Mouse (Mus musculus): Measurements from ENCODE around the gene Nacc1. TPM values are rescaled to one million over a fixed set of nuclear protein-coding genes. Genes with fewer than 3 reads are reported as not detected.

Gene Nacc1
- 10 to 100 TPM; 93.7 to 99.0 TPM for total RNA-seq (2021)
- long read RNA-seq, experiment 1, full-length matches to known transcripts, result 38 of 114 reads
- long read RNA-seq, experiment 1, partial matches to known transcripts, result 3 of 114 reads
- long read RNA-seq, experiment 1, other reads (novel, unspliced or antisense), result 73 of 114 reads
- long read RNA-seq, experiment 2, full-length matches to known transcripts, result 14 of 52 reads
- long read RNA-seq, experiment 2, partial matches to known transcripts, result 0 of 52 reads
- long read RNA-seq, experiment 2, other reads (novel, unspliced or antisense), result 38 of 52 reads

- peak; percentile 82 to 90 for DNase-seq (ENCODE audit: low spot score in 2 of 2)
Observed at GRCm38 (mm10) chr8:84687705-84688100, at the start of gene Nacc1. Gene Nacc1, minus strand, starts transcription at chr8:84687862.

- DNase-seq (ENCODE audit: low spot score in 2 of 2), result no peak
Observed at GRCm38 (mm10) chr8:84736521-84736920, 48.9 kb upstream of the Nacc1 start.

DNA sequence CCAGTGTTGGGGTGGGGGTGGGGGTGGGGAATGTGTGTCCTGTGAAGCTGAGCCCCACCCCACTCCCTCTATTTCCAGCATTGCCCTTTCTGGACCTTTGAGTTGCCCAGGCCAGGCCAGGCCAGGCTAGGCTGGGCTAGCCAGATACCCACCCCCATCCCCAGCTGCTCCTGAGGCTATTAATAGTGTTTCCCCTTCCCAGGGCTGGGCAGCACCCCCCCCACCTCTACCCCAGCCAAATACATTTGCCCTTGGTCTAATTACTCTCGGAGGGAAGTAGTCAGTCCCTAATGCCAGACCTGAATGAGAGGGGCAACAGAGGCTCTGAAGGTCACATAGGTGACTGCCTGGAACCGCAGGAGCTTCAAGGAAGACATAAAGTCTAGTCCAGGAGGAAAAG, 47.9 kb upstream of the Nacc1 start:
- DNase-seq (ENCODE audit: low spot score in 2 of 2), result no peak

GRCm38 (mm10) chr8:84734680-84735079, 47.0 kb upstream of the Nacc1 start:
- DNase-seq (ENCODE audit: low spot score in 2 of 2), result no peak

DNA sequence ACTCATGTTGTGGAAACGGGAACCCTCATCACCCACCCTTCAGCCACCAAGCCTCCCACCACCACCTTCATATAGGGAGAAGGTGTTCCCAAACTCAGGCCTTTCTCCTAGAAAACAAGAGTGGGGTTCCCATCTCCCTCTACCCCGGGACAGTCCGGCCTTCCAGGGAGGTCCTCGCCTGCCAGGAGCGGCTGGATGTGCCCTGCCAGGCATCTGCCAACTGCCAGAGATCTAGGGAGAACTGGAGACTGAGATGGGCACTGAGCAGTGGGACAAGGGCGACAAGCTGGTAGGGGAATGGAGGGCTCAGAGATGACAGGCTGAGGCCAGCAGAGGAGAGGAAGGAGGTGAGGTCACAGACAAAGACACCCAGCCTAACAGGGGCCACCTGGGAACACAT, 46.3 kb upstream of the Nacc1 start:
- no peak for DNase-seq (ENCODE audit: low spot score in 2 of 2)

DNA sequence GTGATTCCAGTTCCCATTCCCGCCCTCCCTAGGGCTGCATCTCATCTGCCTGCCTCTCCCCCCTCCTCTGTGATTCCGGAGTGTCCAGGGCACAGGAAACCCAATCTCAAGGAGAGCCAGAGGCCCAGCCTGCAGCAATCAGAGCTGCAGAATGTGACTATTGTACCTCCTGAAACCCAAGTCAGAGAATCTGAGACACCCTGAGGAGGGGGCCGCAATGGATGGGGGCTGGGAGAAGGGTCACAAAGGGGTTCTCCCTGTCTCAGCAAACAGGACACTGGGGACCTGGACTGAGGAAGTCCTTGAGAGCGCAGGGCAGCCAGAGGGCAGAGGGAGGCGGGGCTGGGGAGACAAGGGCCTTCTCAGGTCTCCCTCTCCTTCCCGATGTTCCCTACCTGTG, 45.3 kb upstream of the Nacc1 start:
- no peak for DNase-seq (ENCODE audit: low spot score in 2 of 2)

- no peak for DNase-seq (ENCODE audit: low spot score in 2 of 2)
Observed at GRCm38 (mm10) chr8:84732545-84732944, 44.9 kb upstream of the Nacc1 start.

- no peak for DNase-seq (ENCODE audit: low spot score in 2 of 2)
Observed at GRCm38 (mm10) chr8:84731371-84732177, 43.9 kb upstream of the Nacc1 start.

DNA sequence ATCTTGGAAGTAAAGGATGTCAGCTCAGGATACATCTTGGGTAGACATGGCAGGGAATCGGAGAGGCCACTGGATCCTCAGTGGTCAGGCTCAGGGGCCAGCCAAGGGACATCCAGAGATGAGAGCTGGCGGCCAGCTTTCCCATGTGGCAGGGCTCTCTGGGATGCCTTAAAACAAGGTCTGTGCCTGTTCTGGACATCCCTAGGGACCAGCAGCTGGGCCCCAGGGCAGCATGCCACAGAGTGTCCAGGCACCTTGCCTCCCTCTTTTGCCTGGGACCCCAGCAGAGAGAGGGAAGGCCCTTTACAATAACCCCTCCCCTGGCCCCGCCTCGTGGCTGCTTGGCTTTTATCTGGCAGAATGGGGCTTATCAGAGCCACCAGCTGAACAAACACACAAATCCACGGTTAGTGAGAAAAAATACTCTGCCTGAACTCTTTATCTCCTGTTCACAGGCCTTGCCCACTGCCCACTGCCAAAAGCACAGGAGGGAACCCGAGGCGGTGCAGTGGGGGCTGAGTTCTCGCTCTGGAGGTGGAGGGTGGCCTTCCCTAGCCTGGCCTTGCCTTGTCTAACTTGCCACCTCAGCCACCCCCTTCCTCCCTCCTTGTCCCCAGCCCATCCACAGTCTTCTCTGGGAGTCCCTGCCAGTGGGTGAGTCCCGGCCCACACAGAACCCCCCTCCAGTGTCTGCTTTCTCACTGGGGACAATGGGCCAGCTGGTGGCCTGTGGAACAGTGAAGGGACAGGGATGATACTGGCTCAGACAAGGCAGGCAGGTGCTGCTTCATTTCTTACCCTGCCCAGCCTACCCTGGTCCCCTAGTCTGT, 43.1 kb upstream of the Nacc1 start:
- no peak for DNase-seq (ENCODE audit: low spot score in 2 of 2)

- no peak for DNase-seq (ENCODE audit: low spot score in 2 of 2)
Observed at GRCm38 (mm10) chr8:84729921-84730362, 42.3 kb upstream of the Nacc1 start.

DNA sequence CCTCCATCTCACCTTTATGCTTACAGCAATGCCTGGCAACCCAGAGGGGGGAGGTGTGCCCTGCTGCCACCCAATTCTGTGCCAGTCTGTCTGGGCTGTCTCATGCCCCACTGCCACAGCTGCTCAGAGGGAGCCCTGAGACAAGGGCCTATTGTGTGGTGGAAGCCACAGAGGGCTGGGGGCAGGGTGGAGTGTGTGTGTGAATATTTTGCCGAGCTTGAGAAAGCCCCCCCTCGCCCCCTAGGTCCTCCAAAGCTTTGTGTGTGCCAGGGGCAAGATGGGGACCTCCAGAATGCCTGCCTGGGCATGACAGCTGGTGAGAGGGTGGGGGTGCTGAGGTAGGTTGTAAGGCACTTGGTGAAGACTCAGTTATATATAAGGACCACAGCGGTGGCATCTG, 40.8 kb upstream of the Nacc1 start:
- DNase-seq (ENCODE audit: low spot score in 2 of 2), result no peak

DNA sequence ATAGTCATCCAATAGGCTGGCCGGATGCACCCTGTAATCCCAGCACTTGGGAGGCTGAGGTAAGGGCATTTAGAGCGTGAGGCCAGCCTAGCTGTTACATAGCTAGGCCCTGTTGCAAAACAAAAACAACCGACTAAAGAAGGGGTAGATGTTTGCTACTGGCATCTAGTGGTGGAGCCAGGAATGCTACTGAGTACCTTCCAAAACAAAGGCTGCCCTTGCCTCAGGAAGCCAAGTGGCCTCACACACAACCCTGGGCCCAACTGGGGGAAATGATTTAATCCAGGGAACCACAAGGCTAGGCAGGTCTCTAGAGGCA, 38.2 kb upstream of the Nacc1 start:
- DNase-seq (ENCODE audit: low spot score in 2 of 2), result no peak

GRCm38 (mm10) chr8:84725246-84725940, 37.7 kb upstream of the Nacc1 start:
- no peak for DNase-seq (ENCODE audit: low spot score in 2 of 2)

DNA sequence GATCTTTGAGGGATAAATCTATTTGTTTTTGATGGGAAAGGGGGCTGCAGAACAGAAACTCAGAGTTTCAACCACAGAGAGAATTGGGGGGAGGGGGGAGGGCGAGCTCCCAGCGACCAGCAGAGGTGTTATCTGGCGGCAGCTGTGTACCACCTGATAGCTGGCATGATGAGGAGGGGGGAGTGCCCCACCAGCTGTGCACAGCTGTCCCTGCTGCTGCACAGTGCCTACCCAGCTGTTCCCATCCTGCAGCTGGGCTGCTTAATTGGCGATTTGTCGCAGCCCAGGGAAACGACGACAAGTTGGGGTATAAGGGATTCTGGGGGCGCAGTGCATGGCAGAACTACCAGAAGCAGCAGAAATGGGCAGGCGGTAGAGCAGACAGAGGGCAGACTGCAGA, 37.0 kb upstream of the Nacc1 start:
- DNase-seq (ENCODE audit: low spot score in 2 of 2), result no peak

- no peak for DNase-seq (ENCODE audit: low spot score in 2 of 2)
Observed at GRCm38 (mm10) chr8:84723571-84723900, 35.9 kb upstream of the Nacc1 start.

DNA sequence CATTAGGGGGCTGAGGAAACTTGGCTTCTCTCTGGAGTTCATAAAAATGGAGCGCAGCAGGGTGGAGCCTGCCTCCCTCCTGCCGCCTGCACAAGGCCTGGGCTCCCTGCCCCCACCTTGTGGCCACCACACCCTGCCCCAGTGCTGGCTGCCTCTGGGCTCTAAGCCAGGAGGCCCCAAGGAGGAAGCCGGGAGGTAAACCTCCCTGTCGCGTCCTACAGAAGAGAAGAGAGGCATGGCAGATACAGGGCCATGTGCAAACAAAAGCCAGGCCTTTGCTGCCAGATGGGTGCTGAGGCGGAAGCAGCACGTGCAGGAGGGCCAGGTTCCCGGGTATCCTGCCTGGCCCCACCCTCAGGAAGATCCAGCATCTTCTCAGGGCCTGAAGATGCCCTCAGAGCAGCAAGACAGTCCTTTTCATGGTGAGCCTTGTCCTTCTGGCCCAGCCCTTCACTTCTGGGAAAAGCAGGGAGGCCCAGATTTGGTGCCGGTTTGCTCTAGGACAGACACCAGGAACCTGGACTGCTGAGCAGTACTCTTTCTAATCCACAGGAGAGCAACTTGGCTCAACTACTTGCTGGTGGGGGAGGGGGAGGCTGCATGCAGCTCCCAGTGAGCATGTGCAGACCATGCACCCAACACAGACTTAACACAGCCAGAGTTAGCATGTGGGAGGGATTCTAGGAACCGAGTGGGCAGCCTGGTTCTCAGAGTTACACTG, 35.3 kb upstream of the Nacc1 start, which contains the start of gene G430095P16Rik:
TSS of gene G430095P16Rik (plus strand) at position 158 of the 721 bp plus-strand sequence.
- DNase-seq (ENCODE audit: low spot score in 2 of 2), result peak in 1 of 2 experiments; percentile 69

- no peak for DNase-seq (ENCODE audit: low spot score in 2 of 2)
Observed at GRCm38 (mm10) chr8:84722530-84722849, 34.8 kb upstream of the Nacc1 start.

GRCm38 (mm10) chr8:84718959-84719690, 31.5 kb upstream of the Nacc1 start:
- no peak for DNase-seq (ENCODE audit: low spot score in 2 of 2)

DNA sequence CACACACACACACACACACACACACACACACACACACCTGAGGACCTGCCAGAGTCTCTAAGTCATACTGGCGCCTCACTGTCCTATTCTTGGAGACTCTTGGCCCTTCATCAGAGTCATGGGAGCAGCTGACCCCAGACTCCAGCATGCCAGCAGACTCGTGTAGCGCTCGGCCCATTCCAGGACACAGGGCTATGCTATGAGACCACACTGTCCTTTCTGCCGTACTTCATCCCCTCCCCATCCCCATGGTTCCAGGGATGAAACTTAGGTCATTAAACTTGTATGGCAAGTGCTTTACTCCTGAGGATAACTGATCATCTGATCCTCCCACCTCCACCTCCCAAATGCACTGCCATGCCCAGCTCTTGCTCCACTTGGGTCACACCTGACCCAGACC, 30.8 kb upstream of the Nacc1 start:
- DNase-seq (ENCODE audit: low spot score in 2 of 2), result no peak

DNA sequence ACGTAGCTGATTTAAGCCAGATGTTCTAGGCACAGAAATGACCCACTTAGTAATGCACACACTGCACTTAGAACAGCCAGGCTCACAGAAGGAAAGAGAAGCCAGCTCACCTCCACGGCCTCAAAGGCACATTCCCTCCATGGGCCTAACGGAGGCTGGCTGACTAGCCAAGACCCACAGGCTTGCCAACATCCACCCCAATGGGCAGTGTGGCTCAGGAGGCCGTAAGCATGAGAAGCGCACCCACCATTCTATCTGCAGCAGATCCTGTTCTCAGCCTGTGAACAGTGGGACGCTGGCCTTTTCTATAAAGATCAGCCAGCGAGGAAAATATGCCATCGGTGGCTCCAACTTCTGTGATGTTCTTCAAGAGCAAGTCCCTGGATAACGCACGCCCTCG, 29.1 kb upstream of the Nacc1 start:
- DNase-seq (ENCODE audit: low spot score in 2 of 2), result no peak
